Mouse (Mus musculus) T-helper 17 cell (primary cell): ENCODE data around the gene Rtl5.
"Not testable (repeated sequence)": the region's sequence is repeated elsewhere in the genome, so short reads cannot be mapped to it uniquely, and the experiment has no call there.

Experiments
- in situ Hi-C, 2 experiments: fragments of 300-600 bp; cut with MboI, MseI; formaldehyde crosslinking; loops; 1 replicate in 1 of 2; 2 replicates in 1 of 2; pipeline ENCODE4 v1.15.1; 2025; ENCODE audit warnings: high pct_unique_total_duplicates in 2 of 2

The Rtl5 gene

DNA sequence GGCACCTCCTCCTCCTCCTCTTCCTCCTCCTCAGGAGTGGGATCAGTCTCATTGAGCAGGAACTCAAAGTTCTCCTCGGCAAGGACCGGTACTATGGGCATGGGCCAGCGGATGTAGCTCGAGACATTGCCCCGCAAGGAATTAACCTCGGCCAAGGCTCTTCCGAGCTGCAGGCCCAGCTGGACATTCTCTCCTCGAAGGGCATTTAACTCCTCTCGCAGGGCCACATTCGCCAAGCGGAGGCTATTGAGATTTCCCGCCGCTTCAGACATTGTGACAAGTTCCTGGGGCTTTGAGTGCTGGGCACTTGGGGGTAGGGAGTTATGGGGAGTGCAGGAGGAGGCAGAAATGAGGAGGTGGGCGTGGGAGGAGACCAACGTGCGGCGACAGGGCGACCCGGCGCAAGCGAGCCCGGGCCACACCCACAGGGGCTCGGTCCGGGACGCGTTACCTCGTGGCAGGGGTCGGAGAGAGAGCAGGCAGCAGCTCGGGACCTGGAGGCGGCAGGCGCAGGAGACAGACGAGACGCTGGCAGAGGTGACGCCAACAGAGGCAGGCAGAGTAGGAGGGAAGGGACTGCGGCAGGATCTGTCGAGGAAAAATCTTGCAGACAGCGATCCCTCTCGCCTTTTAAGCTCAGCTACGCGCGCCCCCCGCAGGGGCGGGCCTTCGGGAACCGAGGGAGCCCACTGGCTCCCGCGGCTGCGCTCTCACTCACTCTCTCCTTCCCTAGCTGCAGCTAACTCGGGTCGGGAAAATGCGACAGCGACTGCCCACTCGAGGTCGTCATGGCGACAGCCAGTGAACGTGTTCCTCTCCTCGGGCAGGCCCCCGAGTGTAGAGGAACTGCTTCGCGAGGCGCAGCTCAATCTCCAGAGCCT is at the start of gene Rtl5:
TSS of gene Rtl5 (minus strand) at position 714 of the 881 bp plus-strand sequence.
- in situ Hi-C loops = no loop called here

DNA sequence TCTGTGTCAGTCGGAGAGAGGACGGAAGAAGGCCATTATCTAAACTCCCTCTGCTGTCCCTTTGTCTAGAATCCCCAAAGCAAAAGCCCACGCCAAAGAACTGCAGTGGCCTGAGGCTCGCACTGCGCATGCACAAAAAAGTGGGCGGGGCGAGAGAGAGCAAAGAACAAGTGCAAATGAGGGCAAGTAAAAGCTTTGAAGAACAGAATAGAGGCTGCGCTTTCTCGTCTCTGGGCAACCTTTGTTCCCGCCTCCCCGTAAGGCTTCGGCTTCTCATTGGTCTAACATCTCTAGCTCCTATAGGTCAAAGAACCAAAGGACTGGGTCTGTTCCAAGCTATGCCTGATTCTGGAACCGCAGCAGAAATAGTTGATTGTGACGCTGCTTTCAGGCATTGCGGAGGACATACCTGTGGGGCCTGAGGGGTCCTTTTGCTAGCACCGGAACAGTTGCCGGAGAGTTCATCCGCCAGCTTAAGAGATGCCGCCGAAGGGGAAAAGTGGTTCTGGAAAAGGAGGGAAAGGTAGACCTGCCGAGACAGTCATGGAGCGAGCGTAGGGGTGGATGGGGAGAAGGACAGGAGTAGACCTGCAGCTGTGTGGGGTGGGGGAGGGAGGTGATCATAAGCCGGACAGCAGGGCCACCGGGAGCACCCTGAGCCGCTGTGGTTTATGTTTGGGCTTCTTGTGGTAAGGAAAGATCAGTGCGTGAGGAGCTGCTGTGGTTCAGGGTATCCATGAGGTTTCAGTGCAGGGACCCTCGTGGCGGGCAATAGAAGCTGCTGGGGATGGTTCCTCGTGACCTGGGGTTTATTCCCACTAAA is 48.1 kb upstream of the Rtl5 start, which contains the start of gene Pin4:
TSS of gene Pin4 (plus strand) at position 406 of the 823 bp plus-strand sequence.
- in situ Hi-C loops = no loop called here

DNA sequence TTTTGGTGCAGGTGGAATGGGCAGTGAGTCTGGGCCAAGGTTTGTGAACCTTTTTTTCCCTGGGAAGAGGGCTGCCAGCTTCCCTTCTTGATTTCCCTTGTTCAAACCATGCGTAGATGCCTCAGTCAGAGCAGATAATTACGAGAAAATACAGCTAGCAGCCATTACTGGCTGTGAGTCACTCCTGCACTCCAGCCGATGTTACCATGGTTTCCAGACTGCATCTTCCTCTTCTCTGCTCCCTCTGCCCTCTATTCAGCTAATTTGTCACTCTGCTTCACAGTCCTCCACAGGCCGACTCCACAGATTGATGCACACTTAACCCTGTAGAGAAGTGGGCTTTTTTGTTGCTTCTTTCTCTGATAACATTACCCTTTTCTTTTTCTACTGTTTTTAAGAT is 44.6 kb upstream of the Rtl5 start:
- in situ Hi-C loops = no loop called here

DNA sequence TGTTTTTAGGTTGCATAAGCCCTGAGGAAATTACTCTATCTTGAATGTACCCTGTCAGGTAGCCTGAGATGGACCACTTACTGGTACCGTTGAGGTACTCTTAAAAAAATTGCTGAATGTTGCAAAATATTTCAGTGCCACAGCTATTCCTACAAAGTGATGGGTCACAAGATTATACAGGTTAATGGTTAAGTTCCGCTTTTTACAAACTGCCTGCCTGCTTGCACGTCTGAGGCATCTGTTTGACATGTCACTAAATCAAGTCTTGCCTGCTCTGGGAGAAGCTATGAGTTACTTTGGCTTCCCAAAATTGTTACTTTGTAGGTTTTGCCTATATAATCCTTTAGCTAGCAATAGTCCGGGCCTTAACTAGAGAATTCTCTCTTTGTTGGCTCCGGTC is 38.2 kb upstream of the Rtl5 start:
- in situ Hi-C loops = not testable (repeated sequence)

DNA sequence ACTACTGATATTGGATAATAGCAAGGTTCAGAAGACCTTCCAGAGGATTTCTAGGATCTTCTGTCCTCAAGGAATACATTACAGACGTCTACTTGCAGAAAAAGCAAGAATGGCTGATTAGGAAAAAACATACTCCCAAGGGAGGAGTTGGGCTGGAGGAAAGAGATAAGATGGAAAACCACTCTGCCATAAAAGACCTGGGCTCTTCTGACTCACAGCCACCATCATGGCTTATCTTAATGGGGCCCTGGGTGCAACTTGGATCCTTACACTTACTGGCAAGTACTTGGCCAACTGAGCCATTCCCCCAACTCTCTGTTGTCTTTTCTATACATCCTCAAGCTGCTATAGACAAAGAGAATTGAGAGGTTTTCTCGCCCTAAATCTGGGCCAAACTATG is 32.7 kb upstream of the Rtl5 start:
- in situ Hi-C loops = not testable (repeated sequence)

DNA sequence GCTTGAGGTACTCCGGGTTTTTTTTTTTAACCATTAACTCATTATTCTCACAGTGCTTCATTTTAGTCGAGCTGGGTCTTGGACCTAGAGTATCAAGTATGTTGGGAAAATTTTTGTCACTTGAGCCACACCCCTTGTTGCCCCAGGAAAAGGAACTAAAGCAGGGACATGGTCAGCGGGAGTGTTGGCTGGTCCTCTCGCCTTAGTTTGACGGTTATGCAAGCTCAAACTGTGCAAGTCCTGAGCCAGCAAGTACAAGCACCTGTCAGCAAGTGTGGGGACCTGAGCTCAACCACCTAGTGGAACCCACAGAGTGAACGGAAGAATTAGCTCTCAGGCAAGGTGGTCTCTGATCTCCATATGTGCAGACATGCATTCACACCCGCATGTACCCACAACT is 30.8 kb upstream of the Rtl5 start:
- in situ Hi-C loops = no loop called here

DNA sequence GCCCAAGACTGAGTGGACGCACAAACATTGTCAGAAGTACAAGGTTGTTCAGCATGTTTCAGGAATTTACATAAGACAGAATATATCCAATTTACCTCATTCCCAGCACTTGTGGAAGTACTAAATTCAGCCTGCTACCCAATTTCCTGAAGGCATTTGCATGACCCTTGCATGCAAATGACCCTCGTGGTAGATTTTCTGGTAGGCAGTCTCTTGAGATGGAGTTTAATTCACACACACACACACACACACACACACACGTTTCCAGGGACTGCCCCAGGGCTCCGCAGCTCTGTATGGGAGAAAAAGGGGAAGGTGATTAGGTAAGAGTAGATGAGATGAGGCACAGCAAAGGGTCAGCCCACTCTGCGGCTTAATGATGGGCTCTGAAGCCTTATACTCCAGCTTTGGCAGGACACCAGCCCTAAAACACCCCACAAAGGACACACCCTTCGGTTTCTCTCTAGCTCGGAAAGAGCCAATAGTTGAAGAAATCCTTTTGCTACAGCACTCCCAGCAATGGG is 23.3 kb upstream of the Rtl5 start:
- in situ Hi-C loops = no loop called here

DNA sequence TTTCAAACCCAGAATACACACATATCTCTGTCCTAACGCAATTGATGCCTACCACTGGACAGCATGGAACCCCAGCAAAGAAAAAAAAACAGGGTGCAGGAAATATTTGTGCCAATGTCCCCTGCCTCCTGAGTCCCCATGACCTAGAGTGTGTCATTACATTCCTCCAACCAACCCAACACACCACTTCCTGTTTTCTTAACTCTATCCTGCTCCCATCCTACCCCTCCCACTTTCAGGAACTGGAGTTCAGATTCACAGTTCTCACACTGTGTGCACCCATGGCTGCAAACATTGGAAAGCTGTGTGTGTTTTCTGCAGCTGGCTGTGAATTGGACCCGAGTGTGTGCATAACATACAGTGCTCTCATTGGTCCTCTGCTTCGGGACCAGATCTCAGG is 19.5 kb upstream of the Rtl5 start:
- in situ Hi-C loops = no loop called here

DNA sequence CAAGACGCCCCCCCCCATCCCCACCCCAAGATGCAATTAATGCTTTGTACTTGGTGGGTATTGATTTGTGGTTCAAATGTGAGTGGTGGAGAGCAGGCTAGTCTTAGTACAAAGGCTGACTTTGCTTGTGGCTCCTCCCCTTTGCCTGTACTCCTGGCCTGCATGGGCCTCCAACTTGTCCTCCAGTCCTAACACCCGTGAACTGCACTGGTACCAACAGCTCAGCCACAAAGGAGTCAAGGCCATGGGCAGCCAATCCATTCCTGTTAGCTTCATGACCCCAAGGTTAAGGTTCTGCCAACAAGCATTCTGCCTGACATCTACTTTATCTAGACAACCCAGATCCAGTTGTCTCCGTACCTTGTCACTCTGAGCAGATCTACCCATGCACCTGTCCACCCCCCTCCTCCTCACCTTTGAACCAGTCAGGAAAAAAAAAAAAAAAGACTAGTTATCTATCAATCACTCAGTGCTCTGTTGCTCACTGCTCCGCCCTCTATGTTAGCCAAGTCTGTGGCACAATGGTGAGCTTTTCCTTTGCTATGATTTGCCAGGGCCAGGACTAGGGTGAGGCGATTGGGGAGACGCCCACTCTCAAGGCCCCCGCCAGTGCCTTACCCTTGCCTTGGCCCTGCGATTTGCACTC is 14.8 kb upstream of the Rtl5 start:
- in situ Hi-C loops = no loop called here

DNA sequence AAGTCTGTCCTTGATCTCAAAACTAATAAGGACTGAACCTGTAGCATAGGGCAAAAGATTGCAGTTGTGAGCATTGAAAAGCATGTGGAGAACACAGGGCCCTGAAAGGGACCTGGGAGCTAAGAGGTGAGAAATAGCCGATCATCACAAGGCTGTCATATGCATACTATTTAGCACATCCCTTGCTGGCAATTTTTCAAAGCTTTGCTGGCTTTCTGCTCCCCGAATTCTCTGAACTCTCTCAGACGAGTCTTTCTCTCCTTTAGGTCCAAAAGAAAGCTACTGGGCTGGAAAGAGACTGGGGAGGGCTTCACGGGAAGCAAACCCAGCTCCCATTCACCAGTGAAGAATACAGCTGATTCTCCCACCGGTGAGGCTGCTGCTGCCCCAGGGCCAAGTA is 11.2 kb upstream of the Rtl5 start:
- in situ Hi-C loops = no loop called here

DNA sequence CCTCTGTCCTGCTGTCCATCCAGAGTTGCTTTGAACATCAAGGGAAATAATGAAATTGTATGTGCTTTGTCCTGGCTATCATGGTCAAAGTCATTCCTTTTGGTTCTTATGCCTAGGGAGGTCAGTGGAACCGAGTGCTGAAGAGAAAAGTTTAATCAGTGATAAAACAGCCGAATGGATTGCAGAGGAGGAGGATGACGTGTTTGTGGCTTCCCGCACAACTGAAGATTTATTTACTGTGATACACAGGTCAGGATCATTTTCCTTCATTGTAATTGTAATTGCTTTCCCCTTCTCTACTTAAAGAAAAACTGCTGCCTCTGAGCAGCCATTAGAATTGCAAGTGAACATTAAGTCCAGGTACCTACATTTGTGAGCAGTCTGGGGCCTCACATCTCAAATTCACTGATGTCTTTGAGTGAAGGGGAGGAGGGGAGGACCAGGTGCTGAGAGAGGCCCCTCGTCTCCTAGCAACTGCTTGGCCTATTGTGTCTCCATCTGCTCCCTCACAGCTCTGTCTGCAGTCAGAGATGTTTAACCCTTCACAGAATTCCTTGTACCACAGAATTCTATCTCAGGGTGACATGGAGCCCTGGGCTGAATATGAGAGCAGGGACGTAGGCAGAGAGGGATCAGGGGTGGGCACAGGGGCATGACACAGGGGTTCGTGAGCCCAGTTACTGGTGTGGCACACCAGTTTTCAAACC is 10.6 kb upstream of the Rtl5 start:
- in situ Hi-C loops = no loop called here

DNA sequence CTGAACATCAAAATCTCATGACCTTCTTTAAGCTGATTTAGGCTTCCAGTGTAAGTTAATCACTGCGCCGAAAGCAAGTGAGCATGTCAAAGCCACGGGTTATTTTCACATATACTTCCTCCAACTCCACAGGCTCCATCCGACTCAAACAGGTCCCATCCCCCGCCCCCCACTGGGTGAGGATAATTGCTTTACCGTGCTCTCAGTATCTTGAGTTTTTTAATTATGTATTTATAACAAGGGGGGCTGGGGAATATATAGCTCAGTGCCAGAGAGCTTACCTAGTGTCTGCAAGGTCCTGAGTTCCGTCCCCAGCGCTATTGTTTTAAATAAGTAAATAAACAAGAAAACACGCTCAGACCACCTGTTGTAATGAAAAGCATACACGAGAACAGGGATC is 10.0 kb upstream of the Rtl5 start:
- in situ Hi-C loops = no loop called here

DNA sequence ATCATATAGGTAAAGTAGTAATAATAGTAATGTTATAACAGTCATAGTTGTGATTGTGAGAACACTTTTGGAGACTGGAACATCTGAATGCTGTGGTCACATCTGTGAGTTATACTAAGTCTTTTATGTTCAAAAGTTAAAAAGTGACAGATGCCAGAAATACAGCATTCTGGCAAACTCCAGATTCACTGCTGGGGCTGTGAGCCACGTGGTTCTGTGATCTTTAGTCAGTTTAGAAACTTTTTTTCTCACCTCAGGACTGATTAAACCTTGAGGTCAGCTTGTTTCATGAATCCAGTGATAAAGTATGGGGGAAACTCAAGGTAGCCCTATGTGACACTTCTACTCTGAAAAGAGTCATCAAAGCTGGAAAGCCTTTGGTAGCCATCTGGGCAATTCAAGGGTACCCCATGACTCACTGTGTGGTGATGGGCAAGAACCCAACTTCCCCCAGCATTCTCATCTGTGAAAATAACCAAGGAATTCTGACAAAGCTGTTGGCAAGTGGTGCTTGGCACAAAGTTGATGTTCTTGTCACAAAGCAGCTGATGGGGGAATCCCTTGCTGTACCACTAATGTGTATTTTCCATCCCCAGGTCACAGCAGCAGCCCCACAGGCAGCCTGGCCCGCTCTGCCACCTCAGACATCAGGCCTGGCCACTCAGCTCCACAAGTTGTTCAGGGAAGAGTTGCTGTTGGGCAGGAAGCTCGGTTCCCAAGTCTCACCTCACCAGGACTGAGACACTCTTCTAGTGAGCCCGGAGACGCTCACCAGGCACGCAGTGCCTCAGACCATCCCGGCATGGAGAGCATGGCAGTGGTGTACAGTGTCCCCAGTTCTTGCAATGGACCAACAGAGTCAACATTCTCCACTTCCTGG is 6.0 kb upstream of the Rtl5 start:
- in situ Hi-C loops = no loop called here

DNA sequence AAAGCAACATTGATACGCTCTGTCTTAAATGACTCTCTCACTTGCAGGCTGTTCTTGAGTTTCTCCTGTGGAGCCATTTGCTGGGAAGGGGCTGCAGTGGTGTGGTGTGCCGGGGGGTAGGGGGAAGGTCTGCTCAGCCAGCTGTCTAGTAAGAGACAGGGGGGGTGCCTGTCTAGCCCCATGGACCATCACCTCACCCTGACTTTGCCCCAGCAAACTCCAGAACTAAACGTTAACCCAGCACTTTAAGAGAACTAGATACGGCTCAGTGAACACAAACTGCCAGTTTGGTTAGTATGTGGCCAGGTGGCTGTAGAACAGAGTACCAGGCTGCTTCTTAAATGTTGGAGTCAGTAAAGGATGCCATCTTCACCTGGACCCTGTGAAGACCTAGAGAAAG is 4.1 kb upstream of the Rtl5 start:
- in situ Hi-C loops = no loop called here

DNA sequence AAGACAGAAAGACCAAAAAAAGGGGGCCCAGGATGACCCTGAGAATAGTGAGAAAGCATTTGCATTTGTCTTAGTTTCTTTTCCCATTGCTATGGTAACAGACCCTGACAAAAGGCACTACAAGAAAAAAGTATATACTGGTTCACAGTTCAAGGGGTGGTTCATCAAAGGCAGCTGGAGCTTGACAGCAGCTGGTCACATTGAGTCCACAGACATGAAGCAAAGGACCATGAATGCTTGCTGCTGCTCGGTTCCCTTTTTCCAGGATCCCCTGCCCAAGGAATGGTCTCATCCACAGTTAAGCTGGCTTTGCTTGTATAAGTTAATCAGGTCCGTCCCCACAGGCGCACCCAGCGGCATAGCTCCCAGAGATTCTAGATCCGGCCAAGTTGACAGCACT is 3.3 kb upstream of the Rtl5 start:
- in situ Hi-C loops = no loop called here

DNA sequence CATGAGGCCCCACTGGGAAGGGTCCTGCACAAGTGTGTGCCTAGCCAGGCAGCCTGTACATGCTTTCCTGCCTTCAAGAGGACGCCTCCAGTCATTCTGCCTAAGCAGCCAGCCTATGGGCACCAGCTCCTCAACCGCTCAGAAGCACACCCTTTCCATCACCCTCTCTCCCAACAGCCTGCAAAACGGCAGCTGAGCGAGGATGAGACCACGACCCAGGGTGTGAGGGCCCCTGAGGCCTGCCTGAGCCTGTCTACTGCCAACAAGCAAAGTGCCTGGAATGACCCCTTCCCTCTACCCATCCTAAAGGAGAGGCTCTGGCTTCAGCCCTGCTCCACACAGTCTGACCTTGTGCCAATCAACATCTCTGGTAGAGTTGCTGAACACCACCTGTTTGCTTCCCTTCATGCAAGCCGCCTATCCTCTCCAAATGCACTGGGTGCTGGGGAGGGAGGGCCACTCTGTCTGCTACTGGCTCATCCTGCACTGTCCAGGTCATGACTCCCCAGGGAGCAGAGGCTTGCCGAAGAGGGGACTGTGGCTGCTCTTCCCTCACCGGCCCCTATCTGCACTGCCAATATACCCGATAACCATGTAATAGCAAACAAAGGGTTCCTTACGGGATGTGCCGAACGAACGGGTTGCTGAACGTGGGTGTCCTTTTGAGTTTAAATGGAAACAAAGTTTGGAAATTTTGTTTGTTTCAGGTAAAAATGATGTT is 2.7 kb upstream of the Rtl5 start:
- in situ Hi-C loops = no loop called here

DNA sequence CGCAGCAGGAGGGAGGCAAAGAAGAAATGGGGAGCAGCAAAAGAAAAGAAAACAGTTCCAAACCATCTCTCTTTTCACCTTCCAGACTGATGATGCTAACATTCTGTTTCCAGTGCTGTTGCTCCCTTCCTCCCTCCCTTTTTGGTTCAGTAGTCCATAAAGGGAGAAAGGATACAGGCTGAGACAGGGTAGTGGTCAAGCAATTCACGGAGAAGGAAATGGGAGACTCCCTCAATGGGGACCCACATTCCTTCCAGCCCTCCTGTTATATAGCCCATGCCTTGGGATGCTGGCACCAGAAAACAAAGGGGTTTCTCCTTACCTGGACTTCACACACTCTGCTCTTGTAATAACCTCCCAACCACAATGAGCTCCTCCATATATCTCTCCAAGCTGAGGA is 413 bp upstream of the Rtl5 start:
- in situ Hi-C loops = no loop called here

DNA sequence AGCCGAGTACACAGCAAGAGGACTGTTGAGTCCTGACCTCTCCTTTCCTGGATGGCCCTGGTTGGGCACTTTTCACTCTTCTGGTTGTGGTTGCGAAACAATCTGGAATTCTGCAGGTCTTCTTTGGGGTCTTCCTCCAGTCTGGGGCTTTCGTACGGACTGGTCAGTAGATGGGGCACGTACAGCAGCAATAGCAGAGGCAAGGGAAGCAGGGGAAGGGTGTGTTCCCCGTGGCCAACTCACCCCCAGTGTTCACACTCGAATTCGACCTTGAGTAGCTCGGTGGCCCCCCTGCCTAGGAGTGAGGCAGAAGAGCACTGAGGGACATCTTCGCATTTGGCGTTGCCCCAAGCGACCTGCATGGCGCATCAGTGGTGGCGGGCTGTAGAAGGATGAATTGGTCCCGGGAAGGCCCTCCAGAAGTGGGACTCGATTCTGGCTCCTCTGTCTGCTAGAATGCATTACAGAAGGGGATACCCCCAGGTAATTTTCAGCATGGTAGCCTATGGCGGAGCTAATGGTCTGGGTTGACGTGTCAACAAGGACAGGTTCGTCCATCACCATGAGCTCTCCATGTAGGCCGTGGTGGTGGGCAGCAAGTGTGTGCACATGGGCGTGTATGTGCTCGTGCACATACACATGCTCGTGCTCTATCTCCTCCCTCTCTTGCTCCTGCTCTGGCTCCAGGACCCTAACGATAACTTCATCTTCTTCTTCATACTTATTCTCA is 2.1 kb downstream of the Rtl5 start:
- in situ Hi-C loops = no loop called here

DNA sequence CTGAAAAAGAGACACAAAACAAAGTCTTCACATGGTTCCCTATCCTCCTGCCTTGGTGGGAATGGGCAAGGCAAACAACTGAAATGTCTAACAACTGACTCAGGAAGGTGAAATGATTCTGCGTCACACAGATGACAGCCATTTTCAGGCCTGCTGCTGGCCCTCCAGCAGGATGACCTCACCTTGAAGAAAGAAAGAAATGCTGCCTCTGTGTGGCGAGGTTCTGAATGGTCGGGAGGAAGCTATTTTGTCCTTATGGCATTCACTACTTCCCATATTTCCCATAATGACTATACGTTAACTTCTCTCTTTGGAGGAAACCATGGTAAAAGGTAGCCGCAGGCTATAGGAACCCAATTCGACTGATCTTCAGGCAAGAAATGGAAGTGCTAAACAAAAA is 4.0 kb downstream of the Rtl5 start:
- in situ Hi-C loops = no loop called here
